Mouse (Mus musculus) lung, postnatal 0 days (tissue): ENCODE results near the gene C1qtnf7. TPM values are rescaled to one million over a fixed set of nuclear protein-coding genes. Genes with fewer than 3 reads are reported as not detected.

Experiments
- ATAC-seq: fragments of 200-750 bp; cut with Nextera tagmentation; 2 replicates; pipeline ENCODE4 v1.8.0; 2017; ENCODE audit warnings: moderate library complexity
- DNase-seq: peaks from one replicate; pipeline ENCODE4 v3.0.0-alpha.2; 2016; ENCODE audit warnings: low spot score
- H3K27ac ChIP-seq: fragments of 300-500 bp; sonication (generic); 2 replicates; pipeline ENCODE4 v1.5.1; 2014; ENCODE audit warnings: antibody characterized with exemption, mild to moderate bottlenecking, low read length, mixed read lengths
- H3K27me3 ChIP-seq: fragments of 300-500 bp; sonication (generic); replicated peaks from 2 replicates; pipeline ENCODE4 v1.6.1; 2014; ENCODE audit warnings: low read length, mixed read lengths; ENCODE audit not compliant: insufficient read depth
- H3K36me3 ChIP-seq: fragments of 300-500 bp; sonication (generic); 2 replicates; pipeline ENCODE4 v1.6.1; 2014; ENCODE audit warnings: low read length, mixed read lengths; ENCODE audit not compliant: insufficient read depth
- H3K4me1 ChIP-seq: fragments of 300-500 bp; sonication (generic); 2 replicates; pipeline ENCODE4 v1.6.1; 2014; ENCODE audit warnings: antibody characterized with exemption, low read depth, low read length, mixed read lengths; ENCODE audit not compliant: insufficient read depth
- H3K4me2 ChIP-seq: fragments of 300-500 bp; sonication (generic); replicated peaks from 2 replicates; pipeline ENCODE4 v1.6.1; 2014; ENCODE audit warnings: low read depth, mild to moderate bottlenecking, low read length, moderate library complexity, mixed read lengths
- H3K4me3 ChIP-seq: fragments of 300-500 bp; sonication (generic); 2 replicates; pipeline ENCODE4 v1.5.1; 2014; ENCODE audit warnings: low read depth, low read length
- H3K9ac ChIP-seq: fragments of 300-500 bp; sonication (generic); replicated peaks from 2 replicates; pipeline ENCODE4 v1.6.1; 2014; ENCODE audit warnings: low read depth, mild to moderate bottlenecking
- H3K9me3 ChIP-seq: fragments of 300-500 bp; sonication (generic); 2 replicates; pipeline ENCODE4 v1.6.1; 2016; ENCODE audit warnings: low read length, mixed read lengths
- CTCF ChIP-seq: IDR thresholded peaks from 2 replicates; pipeline ENCODE4 v1.5.1; 2016; ENCODE audit warnings: antibody characterized with exemption, mild to moderate bottlenecking
- EP300 ChIP-seq: IDR thresholded peaks from 2 replicates; pipeline ENCODE4 v1.6.1; 2016; ENCODE audit warnings: antibody characterized with exemption, mild to moderate bottlenecking, control low read depth
- WGBS: fragments of 180-500 bp; shearing (Covaris S2); extraction: QIAGEN DNeasy Blood & Tissue Kit; methylation state at CpG from one replicate; pipeline ENCODE4 v1.1.7; 2014; 5-methylcytosine and 5-hydroxymethylcytosine counted together
- polyA plus RNA-seq: library from polyadenylated mRNA; unstranded; fragments of >200 nt; fragmentation: Nextera tagmentation; extraction: Ambion mirVana; gene quantifications from 2 replicates; pipeline ENCODE4 v1.2.1, GENCODE M21; 2015

The C1qtnf7 gene
- polyA plus RNA-seq, 1 experiment from 2014 or later: 37.2 TPM

DNA sequence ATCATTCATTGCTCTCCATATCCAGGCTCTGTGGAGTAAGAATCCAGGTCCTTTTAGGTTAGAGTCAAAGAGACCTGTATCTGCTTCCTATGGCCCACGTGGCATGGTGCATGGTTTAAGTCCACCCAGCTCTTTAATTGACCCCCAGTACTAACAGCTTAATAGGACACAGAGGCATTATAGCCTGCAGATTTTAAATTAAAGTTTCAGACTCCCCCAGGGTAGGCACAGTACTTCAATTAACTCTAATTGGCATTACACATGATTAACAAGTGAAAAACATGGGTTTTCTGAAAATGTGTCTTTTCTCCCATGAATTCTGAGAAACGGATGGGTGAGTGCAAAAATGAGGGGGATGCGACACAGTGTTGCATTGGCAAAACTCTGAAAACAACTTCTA lies 92.7 kb downstream of the C1qtnf7 start:
- DNase-seq: no peak

DNA sequence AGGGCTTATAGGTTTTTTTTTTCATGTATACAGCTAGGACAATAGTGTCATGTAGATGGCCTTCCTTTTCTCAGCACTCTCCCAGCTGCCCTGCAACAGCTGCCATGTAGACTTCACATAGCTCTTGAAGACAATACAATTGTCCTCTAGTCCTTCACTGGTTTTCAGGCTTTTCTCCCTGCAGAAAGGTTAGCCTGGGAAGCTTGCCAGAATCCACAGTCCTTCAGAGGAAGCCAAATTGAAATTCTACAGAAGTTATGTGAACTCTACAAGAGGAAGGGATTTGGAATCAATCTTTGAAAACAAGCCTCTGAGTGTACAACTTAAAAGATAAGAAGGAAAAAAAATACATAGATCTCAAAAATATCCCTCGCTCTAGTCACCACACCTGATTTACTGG lies 94.4 kb downstream of the C1qtnf7 start:
- WGBS: 53% methylated on average over 1 of the region's 1 CpGs
- H3K27me3 ChIP-seq: no peaks in the 10 kb centered on the region
- no peak overlapping the region for H3K4me3 ChIP-seq
- H3K4me2 ChIP-seq: no peak overlapping the region
- H3K4me1 ChIP-seq: no peaks in the 10 kb centered on the region
- no peaks in the 10 kb centered on the region for H3K9me3 ChIP-seq
- TF ChIP-seq EP300 (no peak), CTCF (no peak)
- no peaks in the 10 kb centered on the region for H3K36me3 ChIP-seq
- no peak overlapping the region for H3K27ac ChIP-seq
- DNase-seq (no peak), ATAC-seq (no peak)
- H3K9ac ChIP-seq: no peak overlapping the region

More for the DNA sequence above, 92.7 kb downstream of the C1qtnf7 start:
- H3K27me3 ChIP-seq: no peaks in the 10 kb centered on the region
- H3K4me3 ChIP-seq: no peak overlapping the region
- H3K4me1 ChIP-seq: no peaks in the 10 kb centered on the region
- WGBS: 84% methylated on average over 3 of the region's 3 CpGs
- no peaks in the 10 kb centered on the region for H3K9me3 ChIP-seq
- no peak for TF ChIP-seq EP300
- no peak for TF ChIP-seq CTCF
- H3K27ac ChIP-seq: no peak overlapping the region
- H3K9ac ChIP-seq: no peak overlapping the region
- H3K4me2 ChIP-seq: no peak overlapping the region
- no peak for ATAC-seq
- H3K36me3 ChIP-seq: no peaks in the 10 kb centered on the region

DNA sequence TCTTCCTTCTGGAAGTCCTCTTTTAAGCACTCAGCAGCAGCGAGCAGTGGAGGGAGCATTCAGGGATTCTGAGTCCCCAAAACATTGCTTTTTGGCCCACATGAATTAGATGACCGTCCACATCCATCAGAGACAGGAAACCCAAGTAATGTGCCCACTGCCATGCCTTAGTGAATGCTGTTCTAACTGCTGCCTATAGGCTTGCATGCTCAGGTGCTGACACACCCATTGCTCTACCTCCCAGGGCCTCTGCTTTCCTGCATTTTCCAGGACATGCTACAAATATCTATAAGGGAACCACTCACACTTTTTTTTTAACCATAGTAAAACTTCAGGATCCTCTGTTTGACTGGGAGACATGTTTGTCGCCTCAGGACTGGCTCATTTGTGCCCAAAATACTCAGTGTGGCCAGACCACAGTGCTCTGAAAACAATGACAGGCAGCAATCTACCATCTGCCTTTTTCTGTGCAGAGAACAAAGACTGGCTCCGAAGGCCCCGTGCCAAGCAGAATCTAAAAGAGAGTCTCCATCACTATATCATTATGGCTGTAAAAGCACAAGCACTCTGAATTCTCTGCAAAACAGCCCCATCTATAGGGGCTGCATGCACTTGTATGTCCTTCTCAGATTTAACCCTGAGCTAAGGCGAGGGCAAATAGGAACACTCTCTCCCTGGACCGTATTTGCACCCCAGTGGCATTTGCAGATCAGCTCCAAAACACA lies 106.4 kb downstream of the C1qtnf7 start:
- DNase-seq (peak; percentile 12), ATAC-seq (peak; percentile 19; the same call in 1 of the 2 replicates)
- H3K4me1 ChIP-seq: no peaks in the 10 kb centered on the region
- H3K27me3 ChIP-seq: no peaks in the 10 kb centered on the region
- H3K9ac ChIP-seq: no peak overlapping the region
- no peaks in the 10 kb centered on the region for H3K9me3 ChIP-seq
- H3K27ac ChIP-seq: no peak overlapping the region
- H3K4me3 ChIP-seq: no peak overlapping the region
- peak; percentile 35; the same call in 1 of the 2 replicates for TF ChIP-seq CTCF
- TF ChIP-seq EP300: no peak
- 52% methylated on average over 7 of the region's 7 CpGs for WGBS
- no peak overlapping the region for H3K4me2 ChIP-seq
- H3K36me3 ChIP-seq: no peaks in the 10 kb centered on the region

DNA sequence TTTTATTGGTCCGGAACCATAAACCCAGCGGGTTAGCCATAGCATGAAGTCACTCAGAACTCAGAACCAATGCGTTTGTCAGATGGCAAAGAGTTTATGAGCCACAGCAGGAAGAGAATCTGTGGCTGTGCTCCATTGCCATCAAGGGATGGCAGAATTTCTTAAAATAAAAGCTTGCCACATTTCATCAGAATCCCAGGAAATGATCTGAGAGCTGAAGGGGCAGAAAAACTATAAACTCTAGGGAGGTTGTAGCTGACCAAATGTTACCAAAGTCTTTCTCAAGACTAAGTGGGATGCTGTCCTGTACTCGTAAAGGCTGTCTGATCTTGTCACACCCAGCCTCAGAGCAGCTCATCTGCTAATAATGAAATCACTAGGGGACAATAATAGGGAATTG lies 110.1 kb downstream of the C1qtnf7 start:
- ATAC-seq: no peak

DNA sequence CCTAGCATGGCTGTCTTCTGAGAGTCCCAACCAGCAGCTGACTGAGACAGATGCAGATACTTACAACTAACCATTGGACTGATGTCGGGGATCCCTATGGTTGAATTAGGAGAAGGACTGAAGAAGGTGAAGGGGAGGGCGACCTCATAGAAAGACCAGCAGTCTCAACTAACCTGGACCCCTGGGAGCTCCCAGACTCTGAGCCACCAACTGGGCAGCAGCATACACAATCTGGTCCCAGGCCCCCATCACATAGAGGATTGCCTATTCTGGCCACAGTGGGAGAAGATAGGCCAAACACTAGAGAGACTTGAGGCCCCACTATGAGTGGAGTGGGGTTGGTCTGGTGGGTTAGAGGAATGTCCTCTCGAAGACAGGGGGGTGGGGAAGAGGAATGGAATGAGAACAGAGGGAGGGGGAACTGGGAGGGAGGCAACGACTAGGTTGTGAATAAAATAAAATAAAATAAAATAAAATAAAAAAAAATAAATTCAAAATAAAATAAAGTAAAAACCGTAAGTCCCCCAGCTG lies 118.8 kb downstream of the C1qtnf7 start:
- WGBS: 81% methylated on average over 5 of the region's 5 CpGs
- TF ChIP-seq CTCF (no peak), EP300 (no peak)

More for the DNA sequence above, 110.1 kb downstream of the C1qtnf7 start:
- WGBS: 74% methylated on average over 4 of the region's 4 CpGs
- H3K9me3 ChIP-seq: no peaks in the 10 kb centered on the region
- no peak overlapping the region for H3K4me2 ChIP-seq
- no peak overlapping the region for H3K9ac ChIP-seq
- no peak for DNase-seq
- H3K4me1 ChIP-seq: no peaks in the 10 kb centered on the region
- H3K36me3 ChIP-seq: no peaks in the 10 kb centered on the region
- TF ChIP-seq EP300 (no peak), CTCF (no peak)
- no peak overlapping the region for H3K27ac ChIP-seq
- H3K27me3 ChIP-seq: no peaks in the 10 kb centered on the region
- H3K4me3 ChIP-seq: no peak overlapping the region

DNA sequence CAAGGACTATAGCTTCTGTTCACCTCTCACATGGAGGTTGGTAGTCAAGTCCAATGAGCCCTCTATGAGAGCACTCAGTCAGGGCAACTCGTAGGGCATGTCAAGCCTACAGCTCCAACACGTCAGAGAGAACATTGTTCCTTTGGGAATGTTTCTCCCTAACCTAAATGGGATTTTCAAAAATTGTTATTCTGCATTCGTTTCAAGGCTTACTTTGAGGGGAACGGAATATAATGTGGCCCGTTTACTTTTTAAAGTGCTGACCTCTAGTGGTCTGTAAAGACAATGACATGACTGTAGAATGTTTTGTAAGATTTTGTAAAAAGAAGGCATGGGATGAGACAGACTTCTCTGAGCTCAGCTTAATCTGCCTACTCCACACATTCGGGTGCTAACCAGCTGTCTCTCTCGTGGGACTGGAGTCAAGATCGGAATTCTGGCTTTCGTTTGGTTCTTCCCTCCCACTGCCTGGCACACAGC lies 119.3 kb downstream of the C1qtnf7 start:
- Histone ChIP-seq H3K9ac (no peak overlapping the region), H3K27ac (no peak overlapping the region), H3K4me2 (no peak overlapping the region), H3K9me3 (no peaks in the 10 kb centered on the region), H3K4me1 (no peaks in the 10 kb centered on the region), H3K36me3 (no peaks in the 10 kb centered on the region), H3K4me3 (no peak overlapping the region), H3K27me3 (no peaks in the 10 kb centered on the region)
- no peak for TF ChIP-seq EP300
- TF ChIP-seq CTCF: peak; percentile 76
- WGBS: 20% methylated on average over 9 of the region's 9 CpGs
- ATAC-seq: peak; percentile 58
- peak; percentile 80 for DNase-seq

More for the DNA sequence above, 118.8 kb downstream of the C1qtnf7 start:
- no peaks in the 10 kb centered on the region for H3K27me3 ChIP-seq
- no peak overlapping the region for H3K27ac ChIP-seq
- H3K4me3 ChIP-seq: no peak overlapping the region
- H3K9ac ChIP-seq: no peak overlapping the region
- DNase-seq: no peak
- no peak for ATAC-seq
- no peak overlapping the region for H3K4me2 ChIP-seq
- no peaks in the 10 kb centered on the region for H3K9me3 ChIP-seq
- H3K36me3 ChIP-seq: no peaks in the 10 kb centered on the region
- no peaks in the 10 kb centered on the region for H3K4me1 ChIP-seq
